Mouse (Mus musculus) adrenal gland, postnatal 4 days (tissue): Measurements from ENCODE around the gene Fbxo42. TPM values are rescaled to one million over a fixed set of nuclear protein-coding genes. Genes with fewer than 3 reads are reported as not detected.
"Not testable (repeated sequence)": the region's sequence is repeated elsewhere in the genome, so short reads cannot be mapped to it uniquely, and the experiment has no call there.

Experiments
- DNase-seq, 2 experiments: peaks; one replicate each; pipeline ENCODE4 v3.0.0; 2021 to 2022; ENCODE audit warnings: low spot score in 2 of 2, mixed read lengths in 2 of 2
- total RNA-seq, 2 experiments: library from RNA; stranded (reverse); gene quantifications; 2 replicates each; pipeline ENCODE4 v1.2.3; 2021

Fbxo42 gene
- total RNA-seq, 2 experiments from 2014 or later = 25.3 to 25.9 TPM

- no peak for DNase-seq
These were observed 12.8 kb upstream of the Fbxo42 start for GRCm38 (mm10) chr4:141134751-141135530.

DNA sequence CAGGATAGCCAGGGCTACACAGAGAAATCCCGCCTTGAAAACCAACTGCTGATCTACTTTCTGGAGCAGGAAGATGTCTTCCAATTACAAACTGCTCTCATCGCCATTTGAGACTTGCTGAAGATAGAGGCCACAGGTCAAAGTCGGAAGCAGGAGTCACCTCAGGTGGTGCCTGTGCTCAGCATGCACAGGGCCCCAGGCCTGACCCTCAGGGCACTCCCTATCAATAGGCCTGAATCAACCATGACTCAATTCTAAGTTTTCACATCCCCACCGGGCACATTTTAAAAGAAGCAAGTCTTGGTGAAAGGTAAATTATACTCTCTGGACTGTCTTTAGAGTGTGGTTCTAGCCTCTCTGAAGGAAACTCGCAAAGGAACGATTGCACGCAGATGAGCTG, 11.6 kb upstream of the Fbxo42 start:
- DNase-seq = no peak

DNA sequence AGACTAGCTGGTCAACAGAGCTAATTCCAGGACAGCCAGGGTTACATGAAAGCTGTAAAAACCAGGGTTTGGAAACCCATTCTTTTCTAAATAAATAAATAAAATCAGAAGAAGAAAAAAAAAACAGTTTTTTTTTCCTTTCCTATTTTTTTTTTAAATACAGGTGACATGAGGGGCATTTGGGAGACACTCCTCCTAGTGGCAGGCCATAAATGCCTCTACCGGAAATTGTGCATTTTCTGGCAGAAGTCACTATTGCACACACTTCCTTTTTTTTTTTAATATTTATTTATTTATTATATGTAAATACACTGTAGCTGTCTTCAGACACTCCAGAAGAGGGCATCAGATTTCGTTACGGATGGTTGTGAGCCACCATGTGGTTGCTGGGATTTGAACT, 10.0 kb upstream of the Fbxo42 start:
- not testable (repeated sequence) for DNase-seq

GRCm38 (mm10) chr4:141138425-141139115, 9.1 kb upstream of the Fbxo42 start:
- no peak for DNase-seq

DNA sequence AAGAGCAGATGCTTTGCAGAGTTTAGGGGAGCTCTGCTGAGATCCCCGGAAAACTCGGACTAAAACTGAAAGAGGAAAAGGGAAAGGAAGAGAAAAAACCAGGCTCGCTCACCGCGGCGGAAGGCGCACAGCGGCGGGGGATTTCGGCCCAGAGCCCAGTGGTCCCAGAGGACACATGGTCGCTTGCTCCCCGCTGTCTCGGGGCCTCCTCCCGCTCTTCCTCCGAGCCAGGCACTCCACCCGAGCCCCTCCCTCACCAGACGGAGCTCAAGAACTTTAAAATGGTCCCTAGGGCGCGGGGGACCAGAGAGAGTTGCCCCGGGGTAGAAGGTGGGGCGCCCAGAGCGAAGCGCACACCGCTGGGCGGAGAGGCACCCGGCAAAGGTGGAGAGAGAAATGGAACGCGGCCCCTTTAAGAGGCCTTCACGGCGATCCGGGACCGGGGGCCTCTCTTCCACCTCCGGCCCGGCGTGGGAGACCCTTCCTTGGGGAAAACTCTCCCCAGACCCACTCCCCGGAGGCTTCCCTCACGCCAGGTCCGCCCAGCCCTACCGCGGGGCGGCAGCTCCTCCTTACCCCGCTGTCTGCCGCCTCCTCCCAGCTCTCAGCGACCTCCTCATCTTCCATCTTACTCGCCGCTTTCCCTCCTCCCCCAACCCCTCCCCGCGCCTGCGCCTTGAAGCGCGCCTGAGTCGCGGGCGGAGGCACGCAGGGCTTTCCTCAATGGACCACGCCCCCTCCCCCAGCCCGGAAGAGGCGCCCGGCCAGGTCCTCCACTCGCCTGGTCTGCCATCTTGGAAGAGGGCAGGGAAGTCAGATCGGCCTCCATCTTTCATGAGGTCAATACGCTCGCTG, 8.4 kb upstream of the Fbxo42 start, which contains the start of gene Szrd1:
Gene Szrd1, minus strand, starts transcription at position 660 of the 855 bp plus-strand sequence.
- DNase-seq = peak; percentile 94 to 98

- DNase-seq = not testable (repeated sequence)
These were observed 7.4 kb upstream of the Fbxo42 start for GRCm38 (mm10) chr4:141140354-141140753.

- DNase-seq = no peak
These were observed 6.7 kb upstream of the Fbxo42 start for GRCm38 (mm10) chr4:141140967-141141366.

DNA sequence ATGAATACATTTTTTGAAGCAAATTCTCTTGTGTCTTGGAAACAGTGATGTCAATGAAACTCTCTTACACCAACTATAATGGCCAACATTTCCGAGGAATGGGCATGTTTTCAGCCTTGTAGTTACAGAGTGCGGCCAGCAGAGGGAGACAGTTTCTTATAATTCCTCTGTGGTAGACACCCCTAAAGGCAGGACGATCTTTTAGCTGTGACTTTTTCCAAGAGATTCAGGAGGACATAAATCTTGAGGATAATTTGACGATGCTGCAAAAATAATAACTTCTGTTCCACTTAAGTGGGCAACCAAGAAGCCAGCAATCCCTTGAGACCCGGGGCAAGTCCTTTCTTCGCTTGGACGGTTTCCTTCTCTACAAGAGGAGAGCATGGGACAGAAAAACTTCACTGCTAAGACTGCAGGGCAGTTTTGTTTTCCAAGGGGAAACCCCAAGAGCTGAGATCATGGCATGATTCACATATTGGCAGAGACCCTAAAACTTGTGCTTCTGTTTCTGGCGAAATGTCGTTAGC, 5.4 kb upstream of the Fbxo42 start:
- DNase-seq = peak in 1 of 2 experiments; percentile 58

DNA sequence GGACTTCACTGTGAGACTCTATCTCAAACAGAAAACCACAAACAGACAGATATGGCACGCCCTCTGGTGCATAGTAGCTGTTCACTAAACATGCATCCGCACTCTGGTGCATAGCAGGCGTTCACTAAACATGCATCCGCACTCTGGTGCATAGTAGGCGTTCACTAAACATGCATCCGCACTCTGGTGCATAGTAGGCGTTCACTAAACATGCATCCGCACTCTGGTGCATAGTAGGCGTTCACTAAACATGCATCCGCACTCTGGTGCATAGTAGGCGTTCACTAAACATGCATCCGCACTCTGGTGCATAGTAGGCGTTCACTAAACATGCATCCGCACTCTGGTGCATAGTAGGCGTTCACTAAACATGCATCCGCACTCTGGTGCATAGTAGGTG, 2.6 kb upstream of the Fbxo42 start:
- DNase-seq = not testable (repeated sequence)

DNA sequence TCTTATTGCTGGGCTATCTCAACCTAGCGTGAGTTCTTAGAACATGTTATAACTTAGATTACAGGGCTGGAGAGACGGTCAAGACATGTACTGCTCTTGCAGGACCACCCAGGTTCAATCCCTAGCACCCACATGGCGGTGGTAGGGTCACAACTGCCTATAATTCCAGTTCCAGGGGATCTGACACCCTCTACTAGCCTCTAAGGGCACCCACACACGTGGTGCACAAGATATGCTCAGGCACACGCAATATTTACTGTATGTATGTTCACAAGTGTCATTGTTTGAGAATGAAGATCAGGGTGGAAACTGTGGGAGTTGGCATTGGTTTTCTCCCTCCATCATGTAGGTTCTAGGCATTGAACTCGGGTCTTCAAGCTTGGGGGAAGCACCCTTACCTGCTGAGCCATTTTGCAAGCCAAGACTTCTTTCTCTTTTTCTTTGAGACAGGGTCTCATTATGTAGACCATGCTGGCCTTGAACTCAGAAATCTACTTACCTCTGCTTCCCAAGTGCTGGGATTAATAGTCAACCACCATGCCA, 1.2 kb upstream of the Fbxo42 start:
- DNase-seq = no peak

DNA sequence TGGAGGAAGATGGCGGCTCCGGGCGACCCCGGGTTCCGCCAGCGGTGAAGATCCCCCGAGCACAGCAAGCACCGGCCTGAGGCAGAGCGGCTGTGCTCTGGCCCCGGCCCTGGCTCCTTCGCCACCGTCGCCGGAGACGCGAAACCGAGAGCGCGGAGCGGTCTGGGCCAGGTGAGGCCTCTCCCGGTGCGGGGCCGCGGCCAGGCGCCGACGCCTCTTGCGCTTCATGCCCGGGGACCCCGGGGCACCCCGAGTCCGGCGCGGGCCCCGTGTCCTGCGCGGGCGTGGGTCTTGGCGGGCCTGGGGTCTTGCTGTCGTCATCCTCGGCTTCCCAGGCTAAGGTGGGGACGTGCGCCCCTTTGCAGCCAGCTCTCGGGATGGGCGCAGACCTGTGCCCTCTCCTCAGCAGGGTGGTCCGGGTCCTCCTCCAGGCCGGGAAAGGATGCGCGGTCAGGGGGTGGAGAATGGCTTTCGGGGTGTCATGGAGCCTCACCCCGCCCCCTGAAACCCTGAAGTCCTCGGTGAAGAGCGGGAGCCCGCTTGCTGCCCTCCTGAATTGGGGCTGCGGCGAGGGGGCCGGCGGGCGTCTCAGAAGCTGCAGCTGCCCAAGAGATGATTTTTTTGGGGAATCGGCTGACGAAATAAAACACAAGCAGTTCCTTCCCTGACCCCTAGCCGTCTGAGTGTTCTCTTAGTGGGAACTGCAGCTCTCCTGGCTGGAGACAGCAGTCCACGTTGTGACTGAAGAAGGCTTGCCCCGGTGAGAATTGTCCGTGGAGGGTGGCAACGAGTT, 492 bp downstream of the Fbxo42 start:
- no peak for DNase-seq

DNA sequence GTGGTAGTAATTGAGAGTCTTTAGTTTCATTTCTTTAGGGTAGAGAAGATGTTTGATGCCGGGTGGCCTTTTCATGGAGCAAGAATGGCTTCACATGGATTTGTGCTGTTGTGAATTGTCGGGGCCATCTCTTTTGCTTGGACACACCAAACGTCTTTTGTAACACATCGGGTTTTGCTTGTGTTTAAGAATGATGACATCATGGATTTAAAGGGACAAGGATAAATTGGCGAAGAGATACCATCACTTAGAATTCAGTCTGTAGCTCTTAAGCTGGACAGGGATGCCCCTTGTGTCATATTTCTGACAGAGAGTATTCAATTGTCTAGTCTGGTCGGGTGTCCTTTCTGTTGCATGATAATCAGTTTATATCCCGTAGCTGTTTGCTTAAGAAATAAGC, 1.4 kb downstream of the Fbxo42 start:
- DNase-seq = no peak

DNA sequence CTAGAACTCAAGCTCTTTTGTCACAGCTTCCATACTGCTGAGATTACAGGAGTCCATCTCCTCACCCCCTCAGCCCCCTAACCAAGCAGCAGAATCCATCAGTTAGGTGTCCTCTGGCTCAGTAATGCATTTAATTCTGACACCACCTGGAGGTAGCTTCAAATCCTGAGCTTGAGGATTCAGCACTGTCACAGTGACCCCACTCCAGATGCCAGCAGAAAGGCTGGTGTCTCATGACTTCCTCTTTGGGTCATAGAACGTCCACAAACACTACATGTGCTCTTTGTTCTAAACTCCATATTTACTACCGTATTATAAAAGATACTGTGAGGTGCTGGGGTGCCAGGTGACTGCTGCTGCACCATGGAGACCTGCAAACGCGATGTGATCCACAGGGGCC, 9.8 kb downstream of the Fbxo42 start:
- no peak for DNase-seq

- no peak for DNase-seq
These were observed 10.9 kb downstream of the Fbxo42 start for GRCm38 (mm10) chr4:141158609-141159008.

GRCm38 (mm10) chr4:141159093-141159492, 11.4 kb downstream of the Fbxo42 start:
- DNase-seq = no peak

GRCm38 (mm10) chr4:141159666-141160065, 12.0 kb downstream of the Fbxo42 start:
- no peak for DNase-seq

- no peak for DNase-seq
These were observed 12.5 kb downstream of the Fbxo42 start for GRCm38 (mm10) chr4:141160193-141160592.

GRCm38 (mm10) chr4:141161699-141162208, 14.0 kb downstream of the Fbxo42 start:
- no peak for DNase-seq

DNA sequence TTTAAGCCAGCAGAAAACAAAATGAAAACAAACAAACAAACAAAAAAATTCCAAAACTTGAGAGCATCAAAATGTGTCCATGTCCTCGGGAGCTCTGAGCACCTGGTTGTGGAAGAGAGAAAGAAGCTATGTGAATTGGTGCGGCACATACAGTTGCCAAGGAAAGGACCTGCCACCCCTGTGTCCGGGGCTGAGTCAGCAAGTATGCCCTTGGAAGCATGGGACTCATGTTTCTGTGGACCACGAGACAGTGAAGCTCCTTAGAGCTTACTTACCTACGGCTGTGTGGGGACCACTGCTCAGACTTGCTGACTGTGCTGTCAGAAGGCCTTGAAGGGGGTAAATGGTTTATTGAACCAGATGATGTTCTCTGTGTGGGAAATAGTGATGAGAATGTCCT, 16.0 kb downstream of the Fbxo42 start:
- DNase-seq = no peak

- DNase-seq = no peak
These were observed 18.1 kb downstream of the Fbxo42 start for GRCm38 (mm10) chr4:141165744-141166292.
